Mouse (Mus musculus) neural tube, embryonic 11.5 days (tissue): ENCODE results near the gene Car4. TPM values are rescaled to one million over a fixed set of nuclear protein-coding genes. Genes with fewer than 3 reads are reported as not detected.

Source experiments
- ATAC-seq: fragments of 200-750 bp; cut with Nextera tagmentation; 2 replicates; pipeline ENCODE4 v1.8.0; 2017; ENCODE audit warnings: moderate number of reproducible peaks, mild to moderate bottlenecking, moderate TSS enrichment, moderate library complexity; ENCODE audit not compliant: insufficient read depth, low FRiP score, low TSS enrichment
- DNase-seq: peaks from one replicate; pipeline ENCODE4 v3.0.0-alpha.2; 2015; ENCODE audit warnings: low spot score
- H3K27ac ChIP-seq: fragments of 300-500 bp; sonication (generic); 2 replicates; pipeline ENCODE4 v1.5.1; 2014; ENCODE audit warnings: low read depth, mild to moderate bottlenecking, low read length
- H3K27me3 ChIP-seq: fragments of 300-500 bp; sonication (generic); 2 replicates; pipeline ENCODE4 v1.6.1; 2014; ENCODE audit warnings: mild to moderate bottlenecking, low read length, mixed read lengths; ENCODE audit not compliant: control insufficient read depth, insufficient read depth
- H3K36me3 ChIP-seq: fragments of 300-500 bp; sonication (generic); 2 replicates; pipeline ENCODE4 v1.6.1; 2014; ENCODE audit warnings: mild to moderate bottlenecking, low read length, moderate library complexity, mixed read lengths; ENCODE audit not compliant: control insufficient read depth, insufficient read depth
- H3K4me1 ChIP-seq: fragments of 300-500 bp; sonication (generic); 2 replicates; pipeline ENCODE4 v1.6.1; 2014; ENCODE audit warnings: low read length, mixed read lengths; ENCODE audit not compliant: control insufficient read depth, insufficient read depth
- H3K4me2 ChIP-seq: fragments of 300-500 bp; sonication (generic); 2 replicates; pipeline ENCODE4 v1.6.1; 2014; ENCODE audit warnings: low read depth, mild to moderate bottlenecking, moderate library complexity
- H3K4me3 ChIP-seq: fragments of 300-500 bp; sonication (generic); 2 replicates; pipeline ENCODE4 v1.5.1; 2014; ENCODE audit warnings: low read depth, low read length
- H3K9ac ChIP-seq: fragments of 300-500 bp; sonication (generic); 2 replicates; pipeline ENCODE4 v1.6.1; 2014; ENCODE audit warnings: mild to moderate bottlenecking, low read length
- H3K9me3 ChIP-seq: fragments of 300-500 bp; sonication (generic); 2 replicates; pipeline ENCODE4 v1.6.1; 2016; ENCODE audit warnings: low read length; ENCODE audit not compliant: control insufficient read depth
- WGBS: fragments of 180-500 bp; shearing (Covaris S2); extraction: QIAGEN DNeasy Blood & Tissue Kit; methylation state at CpG from one replicate; pipeline ENCODE4 v1.1.7; 2014; 5-methylcytosine and 5-hydroxymethylcytosine counted together
- polyA plus RNA-seq: library from polyadenylated mRNA; unstranded; fragments of >200 nt; fragmentation: Nextera tagmentation; extraction: Ambion mirVana; gene quantifications from 2 replicates; pipeline ENCODE4 v1.2.1, GENCODE M21; 2014

Gene Car4
- polyA plus RNA-seq, 1 experiment from 2014 or later = 2.0 TPM

DNA sequence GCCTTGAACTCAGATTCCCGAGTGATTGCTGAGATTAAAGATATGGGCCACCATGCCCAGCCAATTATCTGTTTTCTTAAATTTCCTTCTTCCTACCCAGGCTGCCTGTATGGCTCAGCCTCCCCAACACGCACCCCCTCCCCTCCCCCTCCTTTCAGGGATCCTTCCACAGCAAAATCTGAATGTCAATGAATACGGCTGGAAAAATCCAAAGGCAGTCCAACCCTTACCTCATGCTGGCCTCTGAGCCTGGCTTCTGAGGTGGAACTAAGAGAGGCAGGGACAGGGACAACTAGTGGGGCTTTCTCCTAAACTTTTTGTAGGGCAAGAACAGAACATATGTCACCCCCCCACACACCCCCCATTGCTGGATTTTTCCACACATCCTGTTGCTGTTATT lies 9.5 kb upstream of the Car4 start:
- Histone ChIP-seq H3K4me2 (no peak overlapping the region), H3K4me3 (no peak overlapping the region), H3K9ac (no peak overlapping the region), H3K36me3 (no peaks in the 10 kb centered on the region), H3K9me3 (no peaks in the 10 kb centered on the region), H3K27ac (no peak overlapping the region), H3K4me1 (peaks cover 11% of the 10 kb centered on the region), H3K27me3 (no peaks in the 10 kb centered on the region)
- ATAC-seq (no peak), DNase-seq (no peak)
- WGBS = 57% methylated on average over 3 of the region's 3 CpGs

DNA sequence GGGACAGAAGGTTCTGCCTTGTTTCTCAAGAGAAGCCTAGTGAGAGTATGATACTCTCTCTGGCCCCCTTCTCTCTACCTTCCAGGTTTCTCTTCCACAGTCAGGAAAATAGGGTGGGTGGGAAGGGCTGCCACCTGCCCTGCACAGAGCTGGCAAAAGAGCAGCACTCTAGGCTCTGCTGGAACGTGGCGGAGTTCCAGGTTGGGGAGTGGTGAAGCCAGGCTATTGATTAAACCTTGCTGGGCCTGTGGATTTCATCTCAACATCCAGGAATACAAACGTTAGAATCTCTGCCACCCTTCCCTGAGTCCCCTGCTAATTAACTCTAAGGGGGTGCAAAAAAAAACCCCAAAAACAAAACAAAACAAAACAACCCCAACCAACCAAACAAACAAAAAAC lies 9.1 kb upstream of the Car4 start:
- no peak overlapping the region for H3K27ac ChIP-seq
- no peak overlapping the region for H3K4me3 ChIP-seq
- H3K9me3 ChIP-seq = no peaks in the 10 kb centered on the region
- no peak overlapping the region for H3K9ac ChIP-seq
- no peak for DNase-seq
- no peaks in the 10 kb centered on the region for H3K27me3 ChIP-seq
- no peak overlapping the region for H3K4me2 ChIP-seq
- ATAC-seq = no peak
- peaks cover 9% of the 10 kb centered on the region for H3K4me1 ChIP-seq
- 54% methylated on average over 3 of the region's 3 CpGs for WGBS
- no peaks in the 10 kb centered on the region for H3K36me3 ChIP-seq

DNA sequence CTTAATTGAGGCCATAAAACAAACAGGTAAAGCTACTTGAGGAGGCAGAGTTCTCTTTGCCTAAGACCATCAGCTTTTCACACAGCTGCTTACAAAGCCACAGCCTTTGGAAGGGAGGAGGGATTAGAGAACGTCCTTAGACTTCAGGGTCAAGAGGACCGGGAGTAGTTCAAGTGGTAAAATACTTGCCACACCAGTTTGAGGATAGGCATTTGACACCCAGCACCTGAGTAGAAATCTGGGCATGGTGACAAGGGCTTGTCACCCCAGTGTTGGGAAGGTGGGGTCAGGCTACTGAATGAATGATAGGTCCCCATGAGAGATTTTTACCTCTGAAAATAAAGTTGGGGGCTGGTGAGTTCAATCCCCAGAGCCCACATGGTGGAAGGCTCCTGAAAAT lies 5.0 kb upstream of the Car4 start:
- no peak overlapping the region for H3K27ac ChIP-seq
- WGBS = 48% methylated on average over 2 of the region's 2 CpGs
- no peak overlapping the region for H3K4me2 ChIP-seq
- H3K9me3 ChIP-seq = no peaks in the 10 kb centered on the region
- ATAC-seq (no peak), DNase-seq (no peak)
- H3K4me3 ChIP-seq = no peak overlapping the region
- H3K4me1 ChIP-seq = peaks cover 2% of the 10 kb centered on the region; the same call in 1 of the 2 replicates
- H3K9ac ChIP-seq = no peak overlapping the region
- H3K36me3 ChIP-seq = no peaks in the 10 kb centered on the region
- H3K27me3 ChIP-seq = peaks cover 10% of the 10 kb centered on the region

DNA sequence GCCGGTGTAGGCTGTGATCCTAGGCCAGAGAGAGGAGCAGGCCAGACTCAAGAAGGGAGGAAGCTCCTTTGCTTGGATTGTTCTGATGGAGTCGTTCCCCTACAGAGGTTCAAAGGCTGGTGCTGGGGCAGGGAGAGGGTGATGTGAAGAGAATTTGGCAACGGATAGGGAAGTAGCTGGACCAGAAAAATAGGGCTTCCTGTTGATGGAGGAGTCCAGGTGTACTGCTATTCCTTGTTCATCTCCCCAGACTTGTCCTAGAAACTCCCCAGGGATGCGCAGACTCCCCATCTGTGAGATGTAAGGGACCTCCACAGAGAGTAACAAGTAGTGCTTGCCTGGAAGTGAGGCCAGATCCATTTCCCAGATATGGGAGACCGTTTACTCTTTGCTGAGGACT lies 1.2 kb upstream of the Car4 start:
- Histone ChIP-seq H3K4me2 (no peak overlapping the region), H3K9me3 (no peaks in the 10 kb centered on the region), H3K4me3 (no peak overlapping the region), H3K27ac (no peak overlapping the region), H3K36me3 (no peaks in the 10 kb centered on the region), H3K4me1 (peaks cover 7% of the 10 kb centered on the region; the same call in 1 of the 2 replicates), H3K27me3 (peaks cover 26% of the 10 kb centered on the region), H3K9ac (no peak overlapping the region)
- no peak for ATAC-seq
- DNase-seq = no peak
- 34% methylated on average over 5 of the region's 5 CpGs for WGBS

DNA sequence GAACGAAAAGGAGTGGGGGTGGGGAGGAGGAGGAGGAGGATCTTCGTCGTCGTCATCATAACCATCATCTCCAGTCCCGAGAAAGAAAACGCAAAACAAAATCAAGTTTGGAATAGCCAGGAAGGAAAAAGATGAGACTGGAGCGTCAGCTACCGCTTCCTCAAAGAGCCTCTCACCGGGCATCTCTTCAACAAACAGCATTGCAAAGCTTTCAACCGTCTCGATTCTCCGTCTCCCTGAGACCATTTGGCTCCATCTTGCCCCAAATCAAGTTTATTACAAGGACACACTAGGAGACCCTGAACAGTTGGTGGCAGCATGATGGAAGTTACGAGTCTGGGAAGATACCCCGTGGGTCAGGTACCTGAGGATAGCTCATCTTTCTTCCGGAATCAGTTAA lies 415 bp upstream of the Car4 start:
- no peak for ATAC-seq
- peak overlapping the region; percentile 27 for H3K4me3 ChIP-seq
- no peak overlapping the region for H3K9ac ChIP-seq
- H3K36me3 ChIP-seq = no peaks in the 10 kb centered on the region
- no peak overlapping the region for H3K27ac ChIP-seq
- 8% methylated on average over 15 of the region's 15 CpGs for WGBS
- peaks cover 26% of the 10 kb centered on the region for H3K27me3 ChIP-seq
- no peaks in the 10 kb centered on the region for H3K9me3 ChIP-seq
- peaks cover 7% of the 10 kb centered on the region; the same call in 1 of the 2 replicates for H3K4me1 ChIP-seq
- peak overlapping the region; percentile 56 for H3K4me2 ChIP-seq
- no peak for DNase-seq

DNA sequence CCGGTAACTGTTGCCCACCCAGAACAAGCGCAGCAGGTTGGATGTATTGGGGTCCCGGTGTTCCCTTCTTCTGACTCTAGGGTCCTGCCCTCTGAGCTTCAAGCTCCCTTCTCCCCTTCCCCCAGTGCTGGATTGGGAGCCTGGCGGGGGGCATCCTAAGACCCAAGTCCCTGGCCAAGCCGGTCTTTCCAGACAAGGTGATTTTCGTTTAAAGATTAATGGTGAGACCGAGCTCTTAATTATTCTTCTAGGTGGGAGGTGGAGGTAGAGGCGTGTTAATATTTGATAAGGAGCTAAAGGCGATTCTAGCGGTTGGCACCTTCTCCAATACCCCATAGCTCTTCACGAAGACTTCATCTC lies 665 bp downstream of the Car4 start:
- ATAC-seq (no peak), DNase-seq (no peak)
- Histone ChIP-seq H3K4me3 (peak overlapping the region; percentile 27), H3K9me3 (no peaks in the 10 kb centered on the region), H3K4me1 (peaks cover 7% of the 10 kb centered on the region; the same call in 1 of the 2 replicates), H3K27ac (no peak overlapping the region), H3K36me3 (no peaks in the 10 kb centered on the region), H3K27me3 (peaks cover 26% of the 10 kb centered on the region), H3K9ac (no peak overlapping the region), H3K4me2 (peak overlapping the region; percentile 56)
- WGBS = 7% methylated on average over 11 of the region's 11 CpGs

DNA sequence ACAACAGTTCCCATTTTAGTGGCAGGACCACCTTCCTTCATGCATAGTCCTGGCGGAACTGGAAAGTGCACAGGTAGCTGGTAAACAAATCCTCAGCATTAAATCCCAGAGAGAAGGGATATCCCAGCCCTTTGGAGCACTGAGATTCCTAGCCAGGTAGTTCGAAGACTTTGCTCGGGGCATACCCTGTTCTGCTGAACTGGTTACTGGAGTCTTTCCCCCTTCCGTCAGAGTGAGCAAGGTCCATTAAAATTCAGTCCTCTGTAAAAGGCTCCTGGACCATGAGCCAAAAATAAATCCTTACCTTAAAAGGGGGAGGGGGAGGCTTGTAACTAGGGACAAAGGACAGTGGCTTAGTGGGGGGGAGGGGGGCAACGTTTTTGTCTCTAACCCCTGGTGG lies 1.6 kb downstream of the Car4 start:
- DNase-seq (no peak), ATAC-seq (no peak)
- H3K9ac ChIP-seq = no peak overlapping the region
- no peak overlapping the region for H3K4me3 ChIP-seq
- H3K4me1 ChIP-seq = peaks cover 7% of the 10 kb centered on the region; the same call in 1 of the 2 replicates
- H3K4me2 ChIP-seq = no peak overlapping the region
- H3K36me3 ChIP-seq = no peaks in the 10 kb centered on the region
- H3K9me3 ChIP-seq = no peaks in the 10 kb centered on the region
- peaks cover 26% of the 10 kb centered on the region for H3K27me3 ChIP-seq
- H3K27ac ChIP-seq = no peak overlapping the region
- 50% methylated on average over 5 of the region's 5 CpGs for WGBS

DNA sequence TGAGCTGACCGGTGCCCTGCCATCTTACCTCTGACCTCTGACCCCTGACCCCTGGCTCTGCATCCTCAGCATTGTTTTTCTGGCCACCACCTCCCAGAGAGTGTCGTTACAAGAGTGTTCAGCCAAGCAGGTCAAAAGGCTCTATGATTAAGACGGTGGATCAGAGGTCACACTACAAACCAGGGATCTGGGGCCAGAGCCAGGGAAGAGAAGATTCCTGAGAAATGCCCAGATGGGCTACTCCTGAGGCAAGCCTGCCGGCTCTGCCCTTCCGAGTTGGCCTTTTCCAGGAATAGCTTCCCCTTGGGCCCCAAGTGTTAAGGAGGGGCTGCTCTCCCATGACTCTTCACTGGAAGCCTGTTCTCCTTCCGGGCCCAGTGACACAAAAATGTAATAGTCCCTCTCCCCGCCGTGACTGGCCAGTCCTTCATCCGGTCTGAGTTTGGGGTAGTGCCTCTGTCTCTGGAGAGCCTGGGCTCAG lies 2.2 kb downstream of the Car4 start:
- no peaks in the 10 kb centered on the region for H3K9me3 ChIP-seq
- no peaks in the 10 kb centered on the region for H3K36me3 ChIP-seq
- 3% methylated on average over 9 of the region's 9 CpGs for WGBS
- H3K9ac ChIP-seq = no peak overlapping the region
- H3K27me3 ChIP-seq = peaks cover 26% of the 10 kb centered on the region
- H3K4me3 ChIP-seq = no peak overlapping the region
- ATAC-seq = no peak
- DNase-seq = no peak
- H3K27ac ChIP-seq = no peak overlapping the region
- H3K4me1 ChIP-seq = peaks cover 7% of the 10 kb centered on the region; the same call in 1 of the 2 replicates
- no peak overlapping the region for H3K4me2 ChIP-seq

DNA sequence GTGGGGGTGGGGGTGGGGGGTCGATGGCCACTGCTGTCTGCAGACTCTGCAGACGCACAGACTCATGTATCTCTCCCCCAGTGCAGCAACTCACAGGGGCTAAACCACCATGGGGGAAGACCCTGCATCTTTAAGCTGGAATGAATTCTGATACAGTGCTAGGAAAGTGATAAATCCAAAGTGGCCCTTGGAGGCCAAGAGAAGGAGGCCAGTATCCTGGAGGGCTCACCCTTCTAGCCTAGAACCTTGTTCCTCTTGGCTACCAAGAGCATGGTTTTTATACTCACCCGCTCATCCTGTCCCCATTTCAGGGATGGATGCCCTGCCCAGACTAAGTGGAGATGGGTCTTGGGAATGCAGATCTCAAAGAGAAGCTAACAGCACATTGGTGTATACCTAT lies 2.7 kb downstream of the Car4 start:
- H3K4me3 ChIP-seq = no peak overlapping the region
- 40% methylated on average over 3 of the region's 3 CpGs for WGBS
- no peak overlapping the region for H3K27ac ChIP-seq
- no peak overlapping the region for H3K9ac ChIP-seq
- peaks cover 26% of the 10 kb centered on the region for H3K27me3 ChIP-seq
- DNase-seq (no peak), ATAC-seq (no peak)
- no peaks in the 10 kb centered on the region for H3K36me3 ChIP-seq
- H3K9me3 ChIP-seq = no peaks in the 10 kb centered on the region
- H3K4me2 ChIP-seq = no peak overlapping the region
- peaks cover 7% of the 10 kb centered on the region; the same call in 1 of the 2 replicates for H3K4me1 ChIP-seq
